Mouse (Mus musculus) kidney, postnatal 4 days (tissue): ENCODE measurements at regions not wholly inside any gene's neighbourhood (a gene's known extent, or its start where the extent isn't known, plus 50 kb on each side); places are given as distances from the start of the nearest gene placed in this dataset.

Experiments used
- DNase-seq, 2 experiments: peaks; one replicate each; pipeline ENCODE4 v3.0.0; 2021; ENCODE audit warnings: mixed read lengths in 2 of 2

DNA sequence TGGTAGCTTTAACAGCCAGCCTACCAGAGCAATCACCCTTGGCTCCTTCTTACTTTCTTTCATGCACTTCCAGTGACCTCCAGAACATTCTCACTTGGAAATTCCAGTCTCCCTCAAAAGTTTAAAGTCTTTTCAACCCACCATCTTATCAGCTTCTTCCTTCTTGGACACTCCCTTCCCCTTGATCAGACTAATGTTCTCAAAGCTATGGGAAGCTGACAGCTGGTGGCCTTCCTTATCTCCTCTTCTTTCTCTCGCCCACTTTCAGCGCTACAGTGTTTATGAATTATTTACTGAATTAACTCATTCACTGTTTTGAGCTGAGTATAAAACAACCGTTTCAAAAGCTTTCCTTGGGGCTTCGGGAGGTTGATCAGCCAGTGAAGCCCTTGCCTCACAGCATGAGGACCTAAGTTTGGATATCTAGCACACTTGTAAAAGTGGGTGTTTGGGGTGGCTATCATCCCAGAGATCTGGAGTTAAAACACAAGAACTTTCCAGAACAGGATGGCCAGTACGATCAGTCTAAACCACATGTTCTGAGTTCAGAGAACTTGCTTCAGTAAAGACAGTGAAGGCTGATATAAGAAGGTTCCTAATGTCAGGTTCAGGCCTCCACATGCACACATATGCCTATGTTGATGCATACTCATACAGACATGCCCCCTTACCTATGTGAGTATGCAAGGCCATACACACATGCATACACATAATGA lies 59.7 kb upstream of the Ikzf2 start:
- DNase-seq = no peak

DNA sequence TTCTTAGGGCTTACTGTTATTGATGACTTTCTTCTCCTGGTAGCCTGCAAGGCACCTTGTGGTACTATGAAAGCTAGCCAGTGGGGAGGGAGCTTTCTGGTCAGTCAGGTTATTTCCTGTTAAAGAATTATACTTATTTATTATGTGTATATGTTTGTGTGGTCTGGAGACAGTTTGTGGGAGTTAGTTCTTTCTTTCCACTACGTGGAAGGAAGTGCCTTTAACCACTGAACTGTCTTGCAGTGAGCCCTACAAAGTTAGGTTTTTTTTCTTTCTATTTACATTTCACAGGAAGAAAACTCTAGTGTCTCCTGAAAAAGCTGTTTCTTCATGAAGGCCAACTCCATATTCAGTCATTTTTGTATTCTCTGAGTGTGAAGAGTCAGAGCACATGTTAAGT lies 65.7 kb upstream of the Ikzf2 start:
- no peak for DNase-seq

DNA sequence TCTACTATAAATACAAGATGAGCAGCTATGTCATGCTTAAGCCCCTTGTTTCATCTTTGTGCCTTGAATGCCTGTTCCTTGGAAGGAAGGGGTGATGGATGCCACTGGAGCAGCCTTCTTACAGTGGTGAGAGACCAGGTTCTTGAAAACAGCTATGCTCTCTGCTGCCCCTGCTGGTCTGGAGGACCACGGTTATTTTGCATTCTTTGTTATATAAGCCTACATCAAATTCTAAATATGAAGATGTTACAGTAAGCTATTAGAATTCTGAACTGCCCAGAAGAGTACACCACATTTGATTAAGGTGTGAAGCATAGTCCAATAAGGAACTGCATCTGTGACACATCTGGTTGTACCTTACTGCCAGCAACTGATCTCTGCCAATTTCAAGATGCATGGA lies 69.1 kb upstream of the Spag16 start:
- DNase-seq = no peak

DNA sequence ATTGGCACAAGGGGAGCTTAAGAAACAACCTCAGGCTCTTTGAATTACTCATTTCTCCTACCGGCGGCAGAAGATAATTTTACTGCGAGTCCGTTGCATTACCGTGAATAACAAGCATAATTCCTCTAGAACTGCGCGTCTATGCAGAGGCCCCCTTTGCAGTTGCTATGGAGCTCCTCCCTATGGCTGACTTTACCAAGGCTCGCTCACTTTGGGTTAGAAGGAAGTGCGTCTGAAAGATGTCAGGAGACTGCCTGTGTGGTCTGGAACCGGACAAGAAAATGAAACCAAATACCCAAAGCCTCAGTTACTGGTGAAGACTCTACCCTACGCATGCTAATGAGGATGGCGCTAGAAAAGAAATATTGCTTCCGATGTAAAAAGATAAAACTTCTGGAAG lies 67.2 kb upstream of the Spag16 start:
- no peak for DNase-seq

DNA sequence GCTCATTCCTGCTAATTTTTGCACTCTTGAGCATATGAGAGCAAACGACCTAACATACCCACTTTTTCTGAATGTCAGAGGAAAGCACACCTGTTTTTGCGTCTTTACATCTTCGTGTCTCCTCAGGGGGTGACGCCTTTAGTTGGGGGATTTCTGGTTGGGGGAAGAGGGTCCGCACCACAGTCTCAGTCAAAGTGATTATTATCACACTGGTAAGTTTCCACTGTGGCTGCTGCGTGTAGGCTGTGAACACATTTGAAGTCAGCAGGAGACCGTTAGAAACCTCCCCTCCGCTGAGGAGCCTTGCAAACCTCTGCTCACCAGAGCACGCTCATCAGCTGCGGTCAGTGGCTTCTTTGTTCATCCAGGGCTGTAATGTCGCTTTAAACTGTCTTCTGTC lies 58.1 kb upstream of the Spag16 start:
- no peak for DNase-seq

DNA sequence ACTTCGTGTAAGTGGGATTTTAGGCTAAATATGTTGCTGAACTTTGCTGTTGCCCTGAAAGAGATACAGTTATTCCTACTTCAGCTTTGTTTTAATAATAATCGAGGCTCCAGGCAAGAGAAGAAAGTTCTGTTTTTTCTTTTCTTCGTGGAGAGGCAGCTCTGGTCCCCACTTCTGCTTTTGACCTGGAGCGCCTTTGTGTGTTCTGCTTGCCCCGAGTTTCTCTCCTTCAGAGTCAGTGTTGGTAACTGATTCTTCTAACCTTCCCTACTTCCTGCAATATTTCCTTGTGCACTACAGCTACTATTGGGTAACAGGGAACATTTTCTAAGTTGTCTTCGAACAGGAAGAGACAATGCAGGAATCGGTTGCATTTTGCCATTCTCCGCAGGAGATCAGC lies 56.6 kb upstream of the Spag16 start:
- DNase-seq = no peak

DNA sequence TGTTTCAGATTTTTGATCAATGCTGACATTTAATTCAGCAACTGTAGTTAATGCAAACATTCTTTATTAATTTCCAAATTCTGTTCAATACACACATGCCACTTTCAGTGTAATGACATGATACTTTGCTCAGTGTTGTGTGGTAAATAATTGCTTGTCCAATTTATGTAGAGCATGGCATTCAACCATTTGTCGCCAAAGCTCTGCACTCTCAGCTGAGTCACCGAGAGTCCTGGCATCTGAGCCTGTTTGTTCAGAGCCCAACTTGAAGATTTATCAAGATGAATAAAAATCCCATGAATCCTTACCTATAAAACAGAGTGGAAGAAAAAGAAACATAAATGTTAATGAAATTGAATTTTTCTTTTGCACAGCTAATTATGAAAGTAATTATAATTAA lies 55.3 kb upstream of the Spag16 start:
- DNase-seq = no peak

DNA sequence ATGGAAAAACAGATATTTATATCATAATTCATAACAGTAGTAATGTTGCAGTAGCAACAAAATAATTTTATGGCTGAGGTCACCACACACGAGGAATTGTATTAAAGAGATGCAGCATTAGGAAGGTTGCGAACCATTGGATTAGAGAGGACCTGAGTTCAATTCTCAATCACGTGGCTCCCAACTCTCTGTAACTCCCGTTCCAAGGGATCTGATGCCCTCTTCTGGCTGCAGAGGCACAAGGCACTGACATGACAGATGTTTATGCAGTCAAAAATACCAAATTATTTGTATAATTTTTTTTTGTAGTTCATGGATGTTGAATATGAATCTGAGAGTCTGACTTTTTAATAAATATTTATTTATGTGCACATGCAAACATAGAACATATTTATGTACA lies 51.2 kb upstream of the Spag16 start:
- peak in 1 of 2 experiments; percentile 11 for DNase-seq
